Comparison of ENCODE assay signal across 10 mouse cellular contexts in genomic region chr10:39484892-39485291, GRCm38 (mm10).
A peak's percentile ranks its signal among the peaks of the same experiment; 100 is the strongest.
DNase-seq lines count a peak whose midpoint lies in the region; ATAC-seq and TF ChIP-seq lines count a peak whose summit lies in the region.
"Had no signal": no experiment of that assay in that cellular context is flagged by ENCODE, and none has a peak within 500 bp of the region (broad histone marks: within the 10 kb centered on the region; RNA-seq: fewer than 3 reads in every experiment).

No protein-coding gene starts in this region.

- H3K4me3 ChIP-seq in kidney, postnatal 0 days (replicated peaks; ENCODE audit: low read depth, low read length) = no peak overlapping the region
- no peak overlapping the region for H3K4me3 ChIP-seq in kidney, adult 2 months (ENCODE audit: insufficient read depth, low read depth, low read length)
- no peak overlapping the region for H3K4me3 ChIP-seq in embryonic facial prominence, embryonic 10.5 days
- H3K4me3 ChIP-seq in hindbrain, embryonic 12.5 days = no peak overlapping the region
- H3K4me3 ChIP-seq in midbrain, postnatal 0 days (ENCODE audit: low read depth, low read length) = no peak overlapping the region
- H3K4me3 ChIP-seq: liver, embryonic 15.5 days had no signal

- WGBS in kidney, postnatal 0 days = 36% methylated on average over 6 of the region's 6 CpGs
- 38% methylated on average over 6 of the region's 6 CpGs for WGBS in kidney, adult 2 months
- WGBS in embryonic facial prominence, embryonic 10.5 days = 43% methylated on average over 6 of the region's 6 CpGs
- 37% methylated on average over 6 of the region's 6 CpGs for WGBS in hindbrain, embryonic 12.5 days
- WGBS in midbrain, postnatal 0 days = 17% methylated on average over 6 of the region's 6 CpGs

- peak; percentile 45 for DNase-seq in kidney, postnatal 0 days (ENCODE audit: low spot score)
- DNase-seq in kidney, adult 2 months = no peak
- no peak for DNase-seq in embryonic facial prominence, embryonic 10.5 days (ENCODE audit: low spot score)
- peak; percentile 36 for DNase-seq in midbrain, postnatal 0 days (ENCODE audit: low spot score)
- no peak for DNase-seq in layer of hippocampus, adult 9-11 months
- no peak for DNase-seq in ovary, postnatal 36 days (ENCODE audit: low spot score)
- no peak for DNase-seq in adrenal gland, postnatal 25 days
- DNase-seq: gastrocnemius, postnatal 14 days had no signal

- ATAC-seq in kidney, postnatal 0 days (replicated peaks; ENCODE audit: low FRiP score, low read depth) = no peak
- peak; percentile 55; the same call in 1 of the 2 replicates for ATAC-seq in hindbrain, embryonic 12.5 days (ENCODE audit: low FRiP score)
- ATAC-seq in midbrain, postnatal 0 days (ENCODE audit: low FRiP score) = no peak; the same call in 1 of the 2 replicates

- no peaks in the 10 kb centered on the region for H3K9me3 ChIP-seq in kidney, postnatal 0 days (replicated peaks; ENCODE audit: low read length)
- H3K9me3 ChIP-seq in embryonic facial prominence, embryonic 10.5 days = peaks cover 4% of the 10 kb centered on the region; the same call in 1 of the 2 replicates
- H3K9me3 ChIP-seq in hindbrain, embryonic 12.5 days (replicated peaks) = no peaks in the 10 kb centered on the region
- no peaks in the 10 kb centered on the region for H3K9me3 ChIP-seq in midbrain, postnatal 0 days (ENCODE audit: low read length)
- H3K9me3 ChIP-seq: liver, embryonic 15.5 days had no signal

- 0 out of 2 replicates have a peak overlapping the region, but pooled peaks have one; percentile 3 for H3K27ac ChIP-seq in kidney, postnatal 0 days
- H3K27ac ChIP-seq in kidney, adult 2 months (ENCODE audit: insufficient read depth, low read depth, low read length) = no peak overlapping the region
- 0 out of 2 replicates have a peak overlapping the region, but pooled peaks have one; percentile 55 for H3K27ac ChIP-seq in embryonic facial prominence, embryonic 10.5 days (replicated peaks)
- H3K27ac ChIP-seq in hindbrain, embryonic 12.5 days = peak overlapping the region; percentile 72
- H3K27ac ChIP-seq in midbrain, postnatal 0 days (ENCODE audit: low read depth, low read length) = peak overlapping the region; percentile 67
- H3K27ac ChIP-seq: liver, embryonic 15.5 days had no signal

- no peak for TF ChIP-seq POLR2A in kidney, adult 2 months (IDR thresholded peaks at IDR 0.05; ENCODE audit: low read depth, low read length)

- no peak overlapping the region for H3K4me2 ChIP-seq in kidney, postnatal 0 days (ENCODE audit: low read length)
- peak overlapping the region; percentile 11; the same call in 1 of the 2 replicates for H3K4me2 ChIP-seq in hindbrain, embryonic 12.5 days (replicated peaks)
- H3K4me2 ChIP-seq in midbrain, postnatal 0 days (ENCODE audit: low read depth, low read length, poor library complexity, severe bottlenecking) = no peak overlapping the region
- H3K4me2 ChIP-seq: liver, embryonic 15.5 days had no signal

- no peaks in the 10 kb centered on the region for H3K36me3 ChIP-seq in kidney, postnatal 0 days (ENCODE audit: insufficient read depth, low read length)
- H3K36me3 ChIP-seq in kidney, adult 2 months (ENCODE audit: control insufficient read depth, insufficient read depth, low read length) = no peaks in the 10 kb centered on the region
- H3K36me3 ChIP-seq in embryonic facial prominence, embryonic 10.5 days (replicated peaks) = peaks cover 11% of the 10 kb centered on the region
- peaks cover 6% of the 10 kb centered on the region; the same call in 1 of the 2 replicates for H3K36me3 ChIP-seq in hindbrain, embryonic 12.5 days
- H3K36me3 ChIP-seq in midbrain, postnatal 0 days (ENCODE audit: insufficient read depth, low read length) = no peaks in the 10 kb centered on the region
- H3K36me3 ChIP-seq: liver, embryonic 15.5 days had no signal

- no peak for TF ChIP-seq CTCF in kidney, postnatal 0 days (IDR thresholded peaks at IDR 0.05; ENCODE audit: low read depth)
- no peak for TF ChIP-seq CTCF in kidney, adult 2 months (conservative IDR thresholded peaks at IDR 0.05; ENCODE audit: insufficient read depth, insufficient read length, low read depth, low read length)
- TF ChIP-seq CTCF in midbrain, postnatal 0 days (IDR thresholded peaks at IDR 0.05) = no peak

- no peaks in the 10 kb centered on the region for H3K27me3 ChIP-seq in kidney, postnatal 0 days (ENCODE audit: insufficient read depth, low read length)
- H3K27me3 ChIP-seq in kidney, adult 2 months (replicated peaks; ENCODE audit: control insufficient read depth, insufficient read depth, low read length) = no peaks in the 10 kb centered on the region
- no peaks in the 10 kb centered on the region for H3K27me3 ChIP-seq in embryonic facial prominence, embryonic 10.5 days (replicated peaks; ENCODE audit: low read depth, poor library complexity, severe bottlenecking)
- no peaks in the 10 kb centered on the region for H3K27me3 ChIP-seq in hindbrain, embryonic 12.5 days
- H3K27me3 ChIP-seq in midbrain, postnatal 0 days (ENCODE audit: insufficient read depth, low read length) = no peaks in the 10 kb centered on the region
- H3K27me3 ChIP-seq: liver, embryonic 15.5 days had no signal

- H3K9ac ChIP-seq in kidney, postnatal 0 days (ENCODE audit: low read depth, low read length) = no peak overlapping the region
- peak overlapping the region; percentile 42 for H3K9ac ChIP-seq in hindbrain, embryonic 12.5 days
- 0 out of 2 replicates have a peak overlapping the region, but pooled peaks have one; percentile 2 for H3K9ac ChIP-seq in midbrain, postnatal 0 days (replicated peaks; ENCODE audit: low read length, poor library complexity, severe bottlenecking)
- H3K9ac ChIP-seq: liver, embryonic 15.5 days had no signal

- peaks cover 7% of the 10 kb centered on the region for H3K4me1 ChIP-seq in kidney, postnatal 0 days (replicated peaks; ENCODE audit: insufficient read depth, low read length)
- H3K4me1 ChIP-seq in kidney, adult 2 months (ENCODE audit: control insufficient read depth, insufficient read depth, low read length) = no peaks in the 10 kb centered on the region
- peaks cover 50% of the 10 kb centered on the region for H3K4me1 ChIP-seq in embryonic facial prominence, embryonic 10.5 days
- peaks cover 45% of the 10 kb centered on the region for H3K4me1 ChIP-seq in hindbrain, embryonic 12.5 days
- H3K4me1 ChIP-seq in midbrain, postnatal 0 days (ENCODE audit: insufficient read depth, low read length) = peaks cover 25% of the 10 kb centered on the region; the same call in 1 of the 2 replicates

Comparison
In these comparisons a context has a peak if more than half of its experiments do, and no peak if none do; other contexts are left out.
1. DNase-seq: peak in kidney, postnatal 0 days (single experiment) and midbrain, postnatal 0 days (single experiment); none in kidney, adult 2 months (single experiment), embryonic facial prominence, embryonic 10.5 days (single experiment), layer of hippocampus, adult 9-11 months (single experiment), ovary, postnatal 36 days (single experiment) and adrenal gland, postnatal 25 days (single experiment).